In genomic region chr13:71006117-71006516, GRCm38 (mm10) we compare ENCODE assay signal across 8 mouse cellular contexts.
DNase-seq lines count a peak whose midpoint lies in the region; ATAC-seq and TF ChIP-seq lines count a peak whose summit lies in the region.

No protein-coding gene starts in this region.

- no peak for TF ChIP-seq POLR2A in cortical plate, adult 2 months (IDR thresholded peaks at IDR 0.05; ENCODE audit: extremely low read depth, insufficient read depth, low read length)

- no peak overlapping the region for H3K9ac ChIP-seq in hindbrain, embryonic 13.5 days

- 0 out of 2 replicates have a peak, but pooled peaks cover 3% of the 10 kb centered on the region for H3K27me3 ChIP-seq in hindbrain, embryonic 10.5 days (ENCODE audit: insufficient read depth, poor library complexity, severe bottlenecking)
- peaks cover 45% of the 10 kb centered on the region for H3K27me3 ChIP-seq in hindbrain, embryonic 13.5 days

- TF ChIP-seq CTCF in cortical plate, adult 2 months (IDR thresholded peaks at IDR 0.05; ENCODE audit: extremely low read depth, insufficient read depth, low read length): peak; percentile 75

- no peak for ATAC-seq in hindbrain, embryonic 13.5 days (ENCODE audit: low FRiP score)
- peak; percentile 48 to 56; a peak in 1 of 4 replicates for ATAC-seq in hematopoietic stem cell, adult 5-6 weeks (replicated peaks in 1 of 2; ENCODE audit: insufficient read depth in 1 of 2, low FRiP score in 2 of 2, low TSS enrichment in 1 of 2, low read depth in 1 of 2, poor library complexity in 2 of 2, severe bottlenecking in 2 of 2)
- no peak for ATAC-seq in monocyte, adult 5-6 weeks (replicated peaks; ENCODE audit: insufficient number of reproducible peaks, low FRiP score, low TSS enrichment, poor library complexity, severe bottlenecking)

- DNase-seq in hindbrain, embryonic 10.5 days (ENCODE audit: low spot score): peak; percentile 40
- DNase-seq in Muller cell, postnatal 12 days (ENCODE audit: inconsistent ontology term): peak; percentile 10
- peak; percentile 56 to 72 for DNase-seq in left cerebral cortex, postnatal 25 days (ENCODE audit: low spot score in 2 of 2)
- peak; percentile 75 for DNase-seq in retina, embryonic 14.5 days (ENCODE audit: low spot score)

- no peak overlapping the region for H3K4me3 ChIP-seq in hindbrain, embryonic 10.5 days
- H3K4me3 ChIP-seq in hindbrain, embryonic 13.5 days: no peak overlapping the region
- no peak overlapping the region for H3K4me3 ChIP-seq in cortical plate, adult 2 months (ENCODE audit: insufficient read depth, low read length)

- no peaks in the 10 kb centered on the region for H3K9me3 ChIP-seq in hindbrain, embryonic 10.5 days
- no peaks in the 10 kb centered on the region for H3K9me3 ChIP-seq in hindbrain, embryonic 13.5 days

- intact Hi-C loops in left cerebral cortex, postnatal 25 days (cut with DNase I): loop anchor here (10.0 kb wide), 2 partner anchors 239 to 241 kb away; no protein-coding TSS in a partner anchor

- H3K4me1 ChIP-seq in hindbrain, embryonic 10.5 days (replicated peaks): peaks cover 7% of the 10 kb centered on the region; the same call in 1 of the 2 replicates
- H3K4me1 ChIP-seq in hindbrain, embryonic 13.5 days (replicated peaks): no peaks in the 10 kb centered on the region
- no peaks in the 10 kb centered on the region for H3K4me1 ChIP-seq in cortical plate, adult 2 months (ENCODE audit: control insufficient read depth, insufficient read depth, low read length)

- WGBS in hindbrain, embryonic 10.5 days: 14% methylated on average over 1 of the region's 1 CpGs
- 7% methylated on average over 1 of the region's 1 CpGs for WGBS in hindbrain, embryonic 13.5 days

- no peak overlapping the region for H3K27ac ChIP-seq in hindbrain, embryonic 10.5 days
- no peak overlapping the region for H3K27ac ChIP-seq in hindbrain, embryonic 13.5 days
- no peak overlapping the region for H3K27ac ChIP-seq in cortical plate, adult 2 months (ENCODE audit: insufficient read depth, low read length)

- H3K36me3 ChIP-seq in hindbrain, embryonic 10.5 days: no peaks in the 10 kb centered on the region
- H3K36me3 ChIP-seq in hindbrain, embryonic 13.5 days: no peaks in the 10 kb centered on the region

- H3K4me2 ChIP-seq in hindbrain, embryonic 13.5 days: no peak overlapping the region

Comparison
In these comparisons a context has a peak if more than half of its experiments do, and no peak if none do; other contexts are left out.
1. DNase-seq: peak in every context shown above with its lines; median percentile 75 in retina, embryonic 14.5 days; 64 in left cerebral cortex, postnatal 25 days; 40 in hindbrain, embryonic 10.5 days; 10 in Muller cell, postnatal 12 days.
2. ATAC-seq: peak in hematopoietic stem cell, adult 5-6 weeks (2 of 2); none in hindbrain, embryonic 13.5 days (single experiment) and monocyte, adult 5-6 weeks (single experiment).